Mouse (Mus musculus): ENCODE measurements around the gene Ap1g2. TPM values are rescaled to one million over a fixed set of nuclear protein-coding genes. Genes with fewer than 3 reads are reported as not detected.

Ap1g2 gene
- polyA plus RNA-seq (2016; fragmentation: Nextera tagmentation; extraction: Ambion mirVana), result 16.4 and 18.5 TPM in 2 replicates

GRCm38 (mm10) chr14:55105836-55106809 is at the start of gene Ap1g2:
Gene Ap1g2, minus strand, starts transcription at chr14:55106593.
- H3K9me3 ChIP-seq, result no peaks in the 10 kb centered on the region
- H3K27me3 ChIP-seq (ENCODE audit: poor library complexity, severe bottlenecking), result peaks cover 45% of the 10 kb centered on the region
- peak within 1 kb of the TSS; percentile 86 for H3K27ac ChIP-seq
- WGBS, result under 1% methylated on average over 39 of the region's 39 CpGs
- peaks cover 5% of the 10 kb centered on the region; the same call in 1 of the 2 replicates for H3K36me3 ChIP-seq (replicated peaks)
- H3K4me3 ChIP-seq, result peak within 1 kb of the TSS; percentile 60
- H3K4me1 ChIP-seq, result peaks cover 59% of the 10 kb centered on the region
- peak; percentile 77 for DNase-seq (ENCODE audit: extremely low spot score, low spot score)

GRCm38 (mm10) chr14:55152951-55153481 is 46.6 kb upstream of the Ap1g2 start:
- Histone ChIP-seq H3K27me3 (ENCODE audit: poor library complexity, severe bottlenecking) (no peaks in the 10 kb centered on the region), H3K27ac (peak overlapping the region; percentile 41), H3K4me1 (peaks cover 12% of the 10 kb centered on the region), H3K4me3 (no peak overlapping the region), H3K9me3 (no peaks in the 10 kb centered on the region), H3K36me3 (replicated peaks) (no peaks in the 10 kb centered on the region)
- 91% methylated on average over 16 of the region's 16 CpGs for WGBS
- DNase-seq (ENCODE audit: extremely low spot score, low spot score), result no peak

GRCm38 (mm10) chr14:55152174-55152573 is 45.8 kb upstream of the Ap1g2 start:
- no peaks in the 10 kb centered on the region for H3K27me3 ChIP-seq (ENCODE audit: poor library complexity, severe bottlenecking)
- no peaks in the 10 kb centered on the region for H3K36me3 ChIP-seq (replicated peaks)
- H3K9me3 ChIP-seq, result no peaks in the 10 kb centered on the region
- 84% methylated on average over 4 of the region's 4 CpGs for WGBS
- no peak overlapping the region for H3K4me3 ChIP-seq
- no peak overlapping the region for H3K27ac ChIP-seq
- peaks cover 12% of the 10 kb centered on the region for H3K4me1 ChIP-seq
- DNase-seq (ENCODE audit: extremely low spot score, low spot score), result no peak

- Histone ChIP-seq H3K9me3 (no peaks in the 10 kb centered on the region), H3K4me1 (peaks cover 16% of the 10 kb centered on the region), H3K36me3 (replicated peaks) (no peaks in the 10 kb centered on the region), H3K27ac (no peak overlapping the region), H3K27me3 (ENCODE audit: poor library complexity, severe bottlenecking) (no peaks in the 10 kb centered on the region), H3K4me3 (no peak overlapping the region)
- DNase-seq (ENCODE audit: extremely low spot score, low spot score), result no peak
- WGBS, result 92% methylated on average over 5 of the region's 5 CpGs
Observed at GRCm38 (mm10) chr14:55150985-55151384, 44.6 kb upstream of the Ap1g2 start.

GRCm38 (mm10) chr14:55149041-55149440 is 42.6 kb upstream of the Ap1g2 start:
- WGBS, result 81% methylated on average over 5 of the region's 5 CpGs

GRCm38 (mm10) chr14:55148363-55148915 is 42.0 kb upstream of the Ap1g2 start:
- Histone ChIP-seq H3K4me3 (no peak overlapping the region), H3K36me3 (replicated peaks) (no peaks in the 10 kb centered on the region), H3K9me3 (no peaks in the 10 kb centered on the region), H3K27me3 (ENCODE audit: poor library complexity, severe bottlenecking) (no peaks in the 10 kb centered on the region), H3K4me1 (peaks cover 8% of the 10 kb centered on the region), H3K27ac (no peak overlapping the region)
- peak; percentile 74 for DNase-seq (ENCODE audit: extremely low spot score, low spot score)
- WGBS, result 28% methylated on average over 5 of the region's 5 CpGs

More at GRCm38 (mm10) chr14:55149041-55149440, 42.6 kb upstream of the Ap1g2 start:
- H3K27ac ChIP-seq, result no peak overlapping the region
- no peaks in the 10 kb centered on the region for H3K36me3 ChIP-seq (replicated peaks)
- no peak for DNase-seq (ENCODE audit: extremely low spot score, low spot score)
- no peaks in the 10 kb centered on the region for H3K27me3 ChIP-seq (ENCODE audit: poor library complexity, severe bottlenecking)
- no peak overlapping the region for H3K4me3 ChIP-seq
- H3K4me1 ChIP-seq, result peaks cover 14% of the 10 kb centered on the region
- no peaks in the 10 kb centered on the region for H3K9me3 ChIP-seq

- Histone ChIP-seq H3K4me3 (no peak overlapping the region), H3K27ac (no peak overlapping the region), H3K9me3 (no peaks in the 10 kb centered on the region), H3K27me3 (ENCODE audit: poor library complexity, severe bottlenecking) (no peaks in the 10 kb centered on the region), H3K4me1 (peaks cover 4% of the 10 kb centered on the region), H3K36me3 (replicated peaks) (no peaks in the 10 kb centered on the region)
- DNase-seq (ENCODE audit: extremely low spot score, low spot score), result no peak
- WGBS, result 91% methylated on average over 12 of the region's 12 CpGs
Observed at GRCm38 (mm10) chr14:55146829-55147401, 40.5 kb upstream of the Ap1g2 start.

GRCm38 (mm10) chr14:55146324-55146723 is 39.9 kb upstream of the Ap1g2 start:
- 92% methylated on average over 1 of the region's 1 CpGs for WGBS
- H3K4me3 ChIP-seq, result no peak overlapping the region
- no peak overlapping the region for H3K27ac ChIP-seq
- no peaks in the 10 kb centered on the region for H3K27me3 ChIP-seq (ENCODE audit: poor library complexity, severe bottlenecking)
- H3K9me3 ChIP-seq, result no peaks in the 10 kb centered on the region
- H3K36me3 ChIP-seq (replicated peaks), result no peaks in the 10 kb centered on the region
- peaks cover 4% of the 10 kb centered on the region for H3K4me1 ChIP-seq
- DNase-seq (ENCODE audit: extremely low spot score, low spot score), result no peak

GRCm38 (mm10) chr14:55139313-55139712 is 32.9 kb upstream of the Ap1g2 start:
- 49% methylated on average over 7 of the region's 7 CpGs for WGBS
- H3K4me3 ChIP-seq, result no peak overlapping the region
- no peaks in the 10 kb centered on the region for H3K27me3 ChIP-seq (ENCODE audit: poor library complexity, severe bottlenecking)
- no peaks in the 10 kb centered on the region for H3K36me3 ChIP-seq (replicated peaks)
- H3K27ac ChIP-seq, result no peak overlapping the region
- peaks cover 16% of the 10 kb centered on the region for H3K4me1 ChIP-seq
- no peaks in the 10 kb centered on the region for H3K9me3 ChIP-seq
- DNase-seq (ENCODE audit: extremely low spot score, low spot score), result no peak

- Histone ChIP-seq H3K9me3 (no peaks in the 10 kb centered on the region), H3K4me3 (no peak overlapping the region), H3K4me1 (peaks cover 16% of the 10 kb centered on the region), H3K27ac (no peak overlapping the region), H3K27me3 (ENCODE audit: poor library complexity, severe bottlenecking) (no peaks in the 10 kb centered on the region), H3K36me3 (replicated peaks) (no peaks in the 10 kb centered on the region)
- 73% methylated on average over 8 of the region's 8 CpGs for WGBS
- DNase-seq (ENCODE audit: extremely low spot score, low spot score), result no peak
Observed at GRCm38 (mm10) chr14:55135676-55136075, 29.3 kb upstream of the Ap1g2 start.

- Histone ChIP-seq H3K4me1 (peaks cover 11% of the 10 kb centered on the region), H3K4me3 (no peak overlapping the region), H3K27me3 (ENCODE audit: poor library complexity, severe bottlenecking) (0 out of 2 replicates have a peak, but pooled peaks cover 5% of the 10 kb centered on the region), H3K27ac (no peak overlapping the region), H3K36me3 (replicated peaks) (no peaks in the 10 kb centered on the region), H3K9me3 (no peaks in the 10 kb centered on the region)
- no peak for DNase-seq (ENCODE audit: extremely low spot score, low spot score)
- 87% methylated on average over 7 of the region's 7 CpGs for WGBS
Observed at GRCm38 (mm10) chr14:55126521-55126920, 20.1 kb upstream of the Ap1g2 start.

- Histone ChIP-seq H3K27me3 (ENCODE audit: poor library complexity, severe bottlenecking) (0 out of 2 replicates have a peak, but pooled peaks cover 5% of the 10 kb centered on the region), H3K9me3 (no peaks in the 10 kb centered on the region)
- WGBS, result 88% methylated on average over 5 of the region's 5 CpGs
Observed at GRCm38 (mm10) chr14:55125711-55126110, 19.3 kb upstream of the Ap1g2 start.

More at GRCm38 (mm10) chr14:55125711-55126110, 19.3 kb upstream of the Ap1g2 start:
- Histone ChIP-seq H3K27ac (no peak overlapping the region), H3K4me3 (no peak overlapping the region), H3K36me3 (replicated peaks) (no peaks in the 10 kb centered on the region), H3K4me1 (peaks cover 11% of the 10 kb centered on the region)
- DNase-seq (ENCODE audit: extremely low spot score, low spot score), result no peak

Data from forebrain, embryonic 10.5 days (tissue).